8 mouse cellular contexts compared by ENCODE assay signal in genomic region chr12:91640712-91641111, GRCm38 (mm10). TPM values are rescaled to one million over a fixed set of nuclear protein-coding genes. Genes with fewer than 3 reads are reported as not detected.
A peak's percentile ranks its signal among the peaks of the same experiment; 100 is the strongest.
DNase-seq lines count a peak whose midpoint lies in the region; ATAC-seq and TF ChIP-seq lines count a peak whose summit lies in the region.

No protein-coding gene starts in this region.

- no peak overlapping the region for H3K27ac ChIP-seq in liver, postnatal 0 days (ENCODE audit: low read depth)

- H3K4me1 ChIP-seq in E14TG2a.4 (replicated peaks; ENCODE audit: low read depth, low read length), result peaks cover 49% of the 10 kb centered on the region
- H3K4me1 ChIP-seq in liver, postnatal 0 days (ENCODE audit: insufficient read depth), result peaks cover 8% of the 10 kb centered on the region

- peak; percentile 38 for TF ChIP-seq CTCF in E14TG2a.4 (conservative IDR thresholded peaks at IDR 0.05; ENCODE audit: low read length)
- TF ChIP-seq CTCF in liver, postnatal 0 days (IDR thresholded peaks at IDR 0.05; ENCODE audit: low read depth), result peak; percentile 72

- H3K36me3 ChIP-seq in E14TG2a.4 (ENCODE audit: insufficient read depth, low read length), result peaks cover 72% of the 10 kb centered on the region
- no peaks in the 10 kb centered on the region for H3K36me3 ChIP-seq in liver, postnatal 0 days (replicated peaks; ENCODE audit: insufficient read depth, low read length)

- no peak overlapping the region for H3K4me3 ChIP-seq in E14TG2a.4 (replicated peaks; ENCODE audit: low read length)
- H3K4me3 ChIP-seq in liver, postnatal 0 days (ENCODE audit: low read depth, low read length), result no peak overlapping the region

- ATAC-seq in liver, postnatal 0 days, result no peak

- no peak for TF ChIP-seq EP300 in liver, postnatal 0 days (IDR thresholded peaks at IDR 0.05; ENCODE audit: low read depth)

- no peak overlapping the region for H3K4me2 ChIP-seq in liver, postnatal 0 days (ENCODE audit: low read depth, low read length)

- H3K9me3 ChIP-seq in E14TG2a.4 (ENCODE audit: low read length), result no peaks in the 10 kb centered on the region
- no peaks in the 10 kb centered on the region for H3K9me3 ChIP-seq in liver, postnatal 0 days (ENCODE audit: low read length)

- 48% methylated on average over 7 of the region's 7 CpGs for WGBS in liver, postnatal 0 days (ENCODE audit: insufficient replicate concordance)

- no peaks in the 10 kb centered on the region for H3K27me3 ChIP-seq in E14TG2a.4 (ENCODE audit: insufficient read depth, low read length)
- H3K27me3 ChIP-seq in liver, postnatal 0 days (ENCODE audit: insufficient read depth, low read length), result no peaks in the 10 kb centered on the region

- peak; percentile 74 for DNase-seq in 416B (ENCODE audit: low read depth)
- DNase-seq in cerebellum, adult 18-20 months, result peak; percentile 51 to 54
- DNase-seq in frontal cortex, postnatal 36 days (ENCODE audit: low spot score in 2 of 2), result peak; percentile 41 to 85
- peak; percentile 82 for DNase-seq in kidney, postnatal 10 days
- DNase-seq in liver, postnatal 0 days, result peak; percentile 44
- DNase-seq in retina, embryonic 14.5 days (ENCODE audit: low spot score), result peak; percentile 87
- no peak for DNase-seq in urinary bladder, postnatal 10 days (ENCODE audit: low spot score)

- no peak overlapping the region for H3K9ac ChIP-seq in liver, postnatal 0 days (replicated peaks)

RNA-seq across cellular contexts. Expression of gene Gtf2a1, which starts 50.4 kb away (rescaled TPM):
- 11.4 and 13.4 TPM in 2 replicates for polyA plus RNA-seq in liver, postnatal 0 days (2015; fragmentation: Nextera tagmentation; extraction: Ambion mirVana)
